Mouse (Mus musculus) heart, postnatal 14 days (tissue): Measurements from ENCODE around the gene Fars2. TPM values are rescaled to one million over a fixed set of nuclear protein-coding genes. Genes with fewer than 3 reads are reported as not detected.
"Not testable (repeated sequence)": the region's sequence is repeated elsewhere in the genome, so short reads cannot be mapped to it uniquely, and the experiment has no call there.

ENCODE experiments used
- DNase-seq, 2 experiments: peaks; one replicate each; pipeline ENCODE4 v3.0.0; 2021 to 2022
- intact Hi-C: fragments of 180-260 bp; cut with DNase I; formaldehyde crosslinking; loops from one replicate; pipeline ENCODE4 v1.15.1; 2025
- total RNA-seq, 2 experiments: library from RNA; stranded (reverse); gene quantifications; 2 replicates each; pipeline ENCODE4 v1.2.3; 2021

Gene Fars2
- total RNA-seq, 2 experiments from 2014 or later, result 63.2 to 65.6 TPM

DNA sequence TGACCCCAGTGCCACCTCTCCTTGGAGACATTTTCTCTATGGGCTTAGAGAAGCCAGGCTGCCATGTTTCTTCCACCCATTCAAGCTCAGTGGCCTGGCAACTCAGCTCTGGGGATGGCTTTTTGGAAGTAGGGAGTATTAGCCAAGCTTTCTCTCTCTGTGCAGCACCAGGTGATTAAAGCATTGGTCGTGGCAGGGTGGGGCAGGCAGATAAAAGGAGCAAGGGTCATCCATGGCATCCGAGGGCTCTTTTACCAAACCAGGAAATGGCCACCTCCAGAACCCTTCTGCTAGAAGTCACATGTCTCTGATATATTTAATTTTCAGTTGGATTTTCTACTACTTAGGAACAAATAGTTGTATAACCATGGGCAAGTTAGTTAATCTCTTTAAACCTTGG, 212.7 kb downstream of the Fars2 start:
- no peak for DNase-seq
- intact Hi-C loops, result no loop called here

DNA sequence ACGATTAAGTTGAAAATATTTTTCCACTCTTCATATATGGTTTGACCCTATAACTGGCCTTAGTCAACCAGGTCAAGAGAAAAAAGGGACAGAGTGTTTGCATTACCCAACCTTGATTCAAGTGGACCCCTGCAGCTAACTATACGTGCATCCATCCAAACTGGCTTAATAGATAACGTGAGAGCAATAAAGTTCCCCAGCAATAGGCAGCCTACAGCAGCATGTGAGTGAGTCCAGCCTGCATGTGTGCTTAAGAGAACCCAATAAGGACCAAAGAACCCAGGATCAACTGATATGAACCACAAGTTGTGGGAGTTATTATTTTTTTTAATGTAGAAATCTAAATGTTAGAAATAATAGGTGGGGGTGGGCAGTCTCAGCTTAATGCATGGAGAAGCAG, 213.3 kb downstream of the Fars2 start:
- intact Hi-C loops, result no loop called here
- DNase-seq, result no peak

DNA sequence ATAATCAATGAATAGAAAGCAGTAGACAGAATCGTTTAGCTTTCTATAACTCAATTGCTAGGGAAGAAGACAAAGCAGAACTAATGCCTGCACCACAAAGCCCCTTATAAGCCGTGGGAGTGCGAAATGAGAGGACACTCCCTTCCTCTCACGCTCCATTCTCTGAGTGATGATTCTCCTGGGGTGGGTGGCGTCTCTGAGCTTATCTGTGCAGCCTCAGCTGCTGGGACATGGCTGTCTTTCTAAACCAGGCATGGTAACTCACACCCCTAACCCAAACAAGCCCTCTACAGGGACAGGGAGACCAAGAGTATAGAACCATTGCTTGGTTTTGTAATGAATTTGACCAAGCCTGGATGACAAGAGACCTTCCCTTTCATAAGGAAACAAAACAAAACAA, 217.5 kb downstream of the Fars2 start:
- intact Hi-C loops, result no loop called here

DNA sequence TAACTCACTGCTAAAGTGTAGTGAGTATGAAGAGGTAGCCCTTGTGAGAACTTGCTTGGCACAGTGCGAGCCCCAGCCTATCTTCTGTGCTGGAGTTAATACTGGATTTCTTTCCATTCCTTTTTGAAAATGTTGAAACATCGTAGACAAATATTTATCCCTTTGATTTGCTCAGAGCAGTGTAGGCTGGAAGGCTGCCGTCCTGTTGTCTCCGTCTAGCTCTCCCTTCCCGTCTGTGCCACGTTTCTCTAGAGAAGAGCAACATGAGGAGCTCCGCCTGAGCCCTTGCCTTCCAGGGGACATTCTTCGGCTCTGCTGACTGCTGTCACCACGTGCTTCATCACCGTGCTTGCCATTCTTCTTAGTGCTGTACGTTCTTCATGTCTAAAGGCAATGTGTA, 234.3 kb downstream of the Fars2 start:
- no peak for DNase-seq
- intact Hi-C loops, result no loop called here

More for the DNA sequence above, 217.5 kb downstream of the Fars2 start:
- DNase-seq, result no peak

DNA sequence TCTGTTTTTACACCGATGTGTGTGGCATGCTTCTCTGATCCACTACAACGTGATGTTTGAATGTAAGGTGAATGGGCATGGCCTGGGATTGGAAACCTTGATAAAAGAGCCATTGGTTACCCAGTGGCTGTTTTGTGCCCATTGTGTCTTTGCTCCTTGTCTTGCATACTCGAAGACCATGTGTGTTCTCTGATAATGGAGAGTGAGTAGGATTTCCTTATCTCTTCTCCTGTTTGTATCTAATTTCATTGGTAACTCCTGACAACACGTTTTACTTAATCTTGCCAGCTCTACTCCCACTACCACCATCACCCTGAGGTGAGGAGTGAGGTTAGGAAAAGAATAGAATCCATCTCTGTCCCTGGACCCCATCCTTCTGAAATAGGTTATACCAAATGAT, 240.3 kb downstream of the Fars2 start:
- DNase-seq, result no peak
- intact Hi-C loops, result no loop called here

DNA sequence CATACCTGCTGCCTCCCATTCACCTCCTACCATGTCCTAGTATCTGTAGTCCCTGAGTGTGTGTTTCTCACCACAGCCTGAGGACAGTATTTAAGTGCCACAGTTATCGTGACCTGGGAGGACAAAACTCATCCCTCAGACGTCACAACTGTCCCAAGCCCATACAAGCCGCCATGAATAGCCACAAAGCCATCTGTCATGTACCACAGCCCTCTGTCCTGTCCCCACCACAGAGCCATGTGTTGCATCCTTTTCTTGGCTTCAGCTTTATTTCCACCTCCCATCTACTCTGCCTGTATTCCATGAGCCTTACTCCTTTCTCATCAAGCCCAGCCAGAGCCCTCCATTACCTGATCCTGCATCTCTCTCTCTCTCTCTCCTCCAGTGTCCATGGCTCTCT, 244.2 kb downstream of the Fars2 start:
- intact Hi-C loops, result no loop called here
- no peak for DNase-seq

DNA sequence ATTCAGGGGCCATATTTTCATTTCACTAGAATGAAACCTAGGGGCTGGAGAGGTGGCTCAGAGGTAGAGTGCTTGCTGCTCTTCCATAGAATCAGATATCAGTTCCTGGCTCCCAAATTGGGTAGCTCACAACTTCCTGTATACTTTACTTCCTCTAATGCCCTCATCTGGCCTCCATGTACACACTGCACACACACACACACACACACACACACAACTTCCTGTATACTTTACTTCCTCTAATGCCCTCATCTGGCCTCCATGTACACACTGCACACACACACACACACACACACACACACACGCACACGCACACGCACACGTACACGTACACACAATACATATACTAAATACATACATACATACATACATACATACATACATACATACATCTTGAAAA, 248.5 kb downstream of the Fars2 start:
- intact Hi-C loops, DNase-seq: not testable (repeated sequence)

DNA sequence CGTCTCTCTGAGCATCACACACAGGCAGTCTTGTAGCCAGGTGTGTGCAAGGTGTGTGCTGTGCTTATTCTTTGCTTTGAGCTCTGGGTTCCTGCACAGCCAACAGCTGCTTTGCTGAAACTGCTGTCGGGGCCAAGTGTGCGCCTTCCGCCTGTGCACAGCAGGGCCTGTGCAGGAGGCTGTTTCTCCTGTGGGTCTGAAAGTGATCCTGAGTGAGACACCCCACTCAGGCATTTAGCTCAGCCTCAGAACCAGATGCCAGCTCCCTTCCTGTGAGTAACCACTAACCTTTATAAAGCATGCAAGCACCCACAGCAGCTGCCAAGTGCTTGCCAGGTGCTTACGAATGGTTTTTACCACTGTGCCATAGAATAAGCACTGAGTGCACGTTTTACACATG, 249.1 kb downstream of the Fars2 start:
- DNase-seq, result no peak
- intact Hi-C loops, result no loop called here

DNA sequence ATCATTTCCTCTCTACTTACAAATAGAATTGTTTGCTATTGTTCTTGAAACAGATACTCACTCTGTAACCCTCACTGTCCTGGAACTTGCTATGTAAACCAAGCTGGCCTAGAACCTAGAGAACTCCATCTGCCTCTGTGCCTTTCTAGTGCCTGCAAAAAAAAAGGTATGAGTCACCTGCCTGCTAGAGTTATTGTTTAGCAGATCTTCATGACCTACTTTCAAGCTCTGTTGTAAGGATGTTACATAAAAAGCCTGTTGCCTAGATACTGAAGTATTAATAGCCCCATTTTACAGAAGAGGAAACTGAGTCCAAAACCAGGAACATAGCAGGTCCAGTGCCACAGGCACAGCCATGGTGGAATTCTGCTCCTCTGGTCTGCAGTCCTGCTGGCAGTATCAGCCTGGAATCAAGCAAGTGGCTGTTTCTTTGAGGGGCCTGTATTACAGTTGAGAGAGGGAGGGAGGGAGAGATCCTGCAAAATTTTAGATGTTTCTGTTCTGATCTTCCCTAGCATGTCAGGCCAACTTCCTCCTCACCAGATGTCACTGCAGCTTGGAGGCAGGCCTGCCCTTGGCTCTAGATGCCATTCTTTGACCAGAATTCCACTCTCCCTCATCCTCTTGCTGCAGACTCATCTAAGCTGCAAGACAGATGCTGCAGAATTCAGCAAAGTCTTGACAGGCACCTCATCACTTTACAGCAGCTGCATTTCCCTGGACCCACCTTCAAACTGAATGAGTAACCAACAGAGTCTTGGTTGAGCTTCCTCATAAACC, 250.7 kb downstream of the Fars2 start:
- DNase-seq, result peak in 1 of 2 experiments; percentile 11
- intact Hi-C loops, result no loop called here

DNA sequence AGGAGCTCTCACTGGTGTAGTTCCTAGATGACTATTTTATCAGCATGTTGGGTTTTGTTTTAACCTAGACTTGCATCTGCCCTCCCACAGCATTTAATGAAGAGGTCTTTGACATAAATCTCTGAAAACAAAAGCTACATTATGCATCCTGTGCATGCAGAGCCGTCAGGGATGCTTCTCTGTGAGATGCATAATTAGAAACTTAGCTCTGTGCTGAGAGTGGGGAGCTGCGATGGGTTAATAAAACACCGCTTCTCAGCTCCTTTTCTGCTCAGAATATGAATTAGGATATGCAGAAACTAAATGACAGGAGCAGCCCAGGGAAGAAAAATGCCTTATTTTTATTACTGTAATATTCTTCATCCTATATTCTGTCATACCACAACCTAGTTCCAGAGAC, 251.6 kb downstream of the Fars2 start:
- intact Hi-C loops, result no loop called here
- DNase-seq, result no peak

DNA sequence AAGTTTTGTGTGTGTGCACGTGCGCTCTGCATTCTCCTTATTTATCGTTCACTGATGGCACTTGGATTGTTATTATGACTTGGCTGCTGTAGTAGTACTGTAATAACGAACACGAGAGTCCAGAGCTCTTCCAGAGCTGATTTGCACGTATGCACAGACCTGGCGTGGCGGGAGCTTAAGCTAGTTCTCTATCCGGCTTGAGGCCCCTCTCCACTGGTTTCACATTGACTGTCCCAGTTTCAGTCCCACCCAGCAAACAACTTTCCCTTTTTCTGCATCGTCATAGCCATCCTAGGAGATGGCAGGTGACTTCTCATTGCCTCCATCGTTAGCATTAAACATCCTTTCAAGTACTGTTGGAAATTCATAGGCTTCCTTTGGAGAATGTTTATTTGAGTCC, 252.2 kb downstream of the Fars2 start:
- intact Hi-C loops, result no loop called here
- DNase-seq, result no peak

DNA sequence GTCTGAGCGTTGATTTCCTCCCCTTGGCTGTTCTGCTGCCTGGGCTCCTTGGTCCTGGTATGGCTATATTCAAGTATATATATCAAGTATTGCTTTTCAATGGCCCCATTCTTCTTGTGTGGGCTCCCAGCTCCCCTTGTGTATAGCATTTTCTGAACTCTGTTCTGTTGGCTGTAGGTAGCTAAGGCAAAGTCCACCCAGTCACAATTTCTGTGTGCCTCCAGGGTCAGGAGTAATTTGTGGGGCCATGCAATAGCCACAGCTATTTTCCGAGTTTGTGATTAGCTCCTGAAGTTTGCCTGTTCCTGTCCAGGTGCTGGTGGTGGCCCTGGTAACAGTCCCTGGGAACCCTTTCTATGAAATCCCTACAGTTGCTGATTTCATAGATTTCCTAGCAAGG, 266.0 kb downstream of the Fars2 start:
- intact Hi-C loops, result no loop called here
- DNase-seq, result no peak

DNA sequence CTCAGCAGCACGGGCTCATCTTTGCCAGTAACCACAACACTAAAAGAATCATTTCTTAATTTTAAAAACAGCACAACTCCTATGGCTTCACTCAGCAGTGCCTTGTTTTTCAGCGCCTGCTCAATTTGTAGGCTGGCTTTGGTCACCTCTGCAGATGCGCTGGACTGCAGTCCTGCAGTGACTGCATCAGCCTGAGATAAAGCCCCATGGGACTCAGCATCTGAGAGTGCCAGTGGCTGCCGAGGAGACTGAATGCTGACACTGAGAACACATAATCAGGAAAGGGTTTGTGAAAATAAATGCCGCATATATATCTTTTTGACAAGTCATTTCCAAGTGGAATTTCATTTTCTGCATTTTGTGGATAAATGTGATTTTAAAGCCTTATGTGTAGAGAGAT, 268.9 kb downstream of the Fars2 start:
- intact Hi-C loops, result no loop called here
- DNase-seq, result peak in 1 of 2 experiments; percentile 8

DNA sequence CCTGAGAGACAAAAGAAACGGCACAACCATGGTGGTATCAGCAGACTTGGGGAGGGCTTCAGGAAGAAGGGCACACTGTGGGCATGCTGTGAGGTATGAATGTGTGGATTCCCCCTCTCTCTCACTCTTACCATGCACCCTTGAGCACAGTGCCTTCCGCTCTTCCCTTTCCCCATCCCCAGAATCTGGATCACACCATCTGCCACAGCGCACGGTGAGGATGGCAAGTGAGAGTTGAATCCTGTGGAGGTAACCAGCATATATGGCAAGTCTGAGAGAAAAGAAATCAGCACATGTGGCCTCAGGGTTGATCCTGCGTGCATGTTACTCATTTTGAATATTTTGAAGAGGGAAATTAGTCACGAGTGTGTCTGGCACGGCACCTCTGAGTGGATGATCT, 274.7 kb downstream of the Fars2 start:
- intact Hi-C loops, result no loop called here
- no peak for DNase-seq

DNA sequence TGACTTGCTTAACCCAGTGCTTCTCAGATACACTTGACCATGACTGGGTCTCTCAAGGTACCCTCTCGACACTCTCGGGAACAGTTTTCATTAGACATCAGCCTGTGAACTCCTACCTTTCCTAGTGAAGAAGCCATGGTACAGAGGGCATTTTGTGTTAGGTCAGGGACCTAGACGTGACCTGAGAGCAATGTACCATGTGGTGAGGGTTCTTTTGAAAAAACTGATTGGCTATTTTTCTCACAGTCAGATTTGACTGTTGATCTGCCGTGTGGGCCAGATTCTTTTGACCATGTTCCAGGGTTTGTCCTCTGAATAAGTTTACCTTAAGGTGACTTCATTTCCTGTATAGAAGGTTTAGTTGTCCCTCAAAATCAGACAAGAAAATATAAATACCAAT, 275.5 kb downstream of the Fars2 start:
- no peak for DNase-seq
- intact Hi-C loops, result no loop called here

DNA sequence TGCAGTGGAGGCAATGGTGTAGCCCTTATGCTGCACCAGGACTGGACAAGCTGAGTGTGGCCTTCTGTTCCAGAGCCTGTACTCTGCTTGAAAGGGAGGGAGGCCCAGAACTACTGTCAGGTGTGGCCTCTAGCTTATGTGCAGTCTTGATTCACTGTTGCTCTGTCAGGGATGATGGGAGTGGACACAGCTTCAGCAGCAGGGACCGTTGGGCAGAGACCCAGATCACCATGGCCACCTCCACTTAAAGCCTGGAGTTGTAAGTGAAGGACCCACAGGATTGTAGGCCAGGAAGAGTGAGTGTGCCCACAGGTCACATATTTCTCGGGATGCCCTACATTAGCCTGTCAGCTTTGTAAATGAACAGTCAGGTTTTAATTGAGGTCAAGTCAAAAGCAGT, 283.8 kb downstream of the Fars2 start:
- no peak for DNase-seq
- intact Hi-C loops, result no loop called here

DNA sequence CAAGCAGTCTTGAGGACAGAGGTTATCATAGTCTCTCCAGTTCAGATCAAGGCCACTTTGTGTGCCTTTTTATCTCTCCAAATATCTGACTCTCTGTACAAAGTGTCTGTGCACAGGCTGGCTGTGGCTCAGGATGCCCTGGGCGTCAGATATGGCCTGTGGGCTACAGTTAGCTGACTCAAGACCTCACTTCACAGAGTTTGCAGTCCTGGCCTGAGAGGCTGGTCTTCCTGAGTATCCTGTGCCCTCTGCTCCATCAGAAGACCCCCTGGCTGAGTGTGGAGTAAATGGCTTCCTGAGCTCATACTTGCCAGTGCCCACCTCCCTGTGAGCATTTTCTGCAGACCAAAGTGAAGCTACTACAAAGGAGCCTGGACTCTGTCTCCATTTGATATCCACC, 296.1 kb downstream of the Fars2 start:
- intact Hi-C loops, result no loop called here
- DNase-seq, result no peak

DNA sequence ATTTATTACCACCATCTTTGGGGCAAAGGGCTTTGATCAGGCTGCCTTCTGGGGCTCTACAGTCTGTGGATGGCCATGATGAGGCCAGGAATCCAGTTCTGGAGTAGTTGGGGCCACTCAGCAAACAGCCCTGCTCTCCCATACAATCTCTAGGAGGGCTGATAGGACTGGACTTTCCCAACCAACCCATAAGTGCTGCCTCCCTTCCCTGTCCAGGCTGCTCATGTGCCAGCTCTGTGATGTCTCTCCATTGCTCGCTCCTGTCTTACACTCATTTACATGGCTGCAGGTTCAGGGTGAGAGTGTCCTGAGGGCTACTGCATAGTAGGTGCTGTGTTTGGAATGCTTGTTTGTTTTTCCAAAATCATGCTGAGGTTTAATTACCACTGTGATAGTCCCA, 298.0 kb downstream of the Fars2 start:
- no peak for DNase-seq
- intact Hi-C loops, result no loop called here

DNA sequence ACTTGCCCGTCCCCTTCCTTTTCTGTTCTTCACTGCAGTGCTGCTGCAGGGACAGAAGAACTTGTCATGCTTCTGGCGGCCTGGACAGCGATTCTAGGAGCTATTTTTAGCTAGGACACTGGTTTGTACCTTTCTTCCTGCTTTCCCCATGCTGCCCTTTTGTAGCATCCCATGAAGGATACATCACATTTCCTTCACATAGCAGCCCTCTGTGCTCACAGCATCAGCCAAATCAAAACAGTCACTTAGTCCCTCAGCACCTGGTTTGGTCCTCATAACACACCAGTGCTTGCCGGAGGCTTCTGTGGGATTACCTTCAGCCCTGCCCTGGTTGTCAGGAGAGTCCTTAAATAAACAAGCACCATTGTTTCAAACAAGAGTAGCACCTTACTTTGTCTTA, 299.3 kb downstream of the Fars2 start:
- DNase-seq, result peak in 1 of 2 experiments; percentile 12
- intact Hi-C loops, result no loop called here

DNA sequence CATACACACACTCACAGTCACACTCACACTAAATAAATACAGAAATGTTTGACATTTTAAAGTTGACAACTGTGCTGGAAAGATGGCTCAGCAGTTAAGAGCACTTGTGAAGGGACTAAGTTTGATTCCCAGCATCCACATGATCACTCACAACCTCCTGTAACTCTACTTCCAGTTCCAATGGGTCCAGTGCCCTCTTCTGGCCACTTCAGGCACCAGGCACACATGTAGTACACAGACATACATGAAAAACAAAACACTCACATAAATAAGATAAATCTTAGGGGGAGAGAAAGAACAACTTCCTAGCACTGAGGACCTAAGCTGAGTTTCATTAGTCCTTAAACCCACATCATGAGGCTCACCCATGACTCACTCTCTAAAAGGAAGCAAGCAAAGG, 302.1 kb downstream of the Fars2 start:
- DNase-seq, result no peak
- intact Hi-C loops, result no loop called here

DNA sequence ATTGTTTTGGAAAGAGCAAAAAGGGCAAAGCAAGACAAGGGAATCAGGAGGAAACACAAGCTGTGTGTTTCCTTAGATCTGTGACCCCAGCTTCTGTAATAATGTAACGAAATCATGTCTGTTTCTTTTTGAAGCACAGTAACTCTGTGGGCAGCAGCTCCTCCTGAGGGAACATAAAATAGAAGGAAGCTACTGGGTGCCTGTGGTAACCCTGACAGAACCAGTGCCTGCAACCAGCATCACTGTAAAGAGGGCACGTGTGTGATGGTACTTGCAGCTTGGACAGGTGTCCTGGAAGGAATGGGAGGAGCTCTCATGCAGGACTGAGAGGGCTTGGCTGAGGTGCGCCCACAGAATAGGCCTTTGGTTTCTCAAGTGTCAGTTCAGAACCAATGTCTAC, 305.2 kb downstream of the Fars2 start:
- DNase-seq, result no peak
- intact Hi-C loops, result no loop called here

DNA sequence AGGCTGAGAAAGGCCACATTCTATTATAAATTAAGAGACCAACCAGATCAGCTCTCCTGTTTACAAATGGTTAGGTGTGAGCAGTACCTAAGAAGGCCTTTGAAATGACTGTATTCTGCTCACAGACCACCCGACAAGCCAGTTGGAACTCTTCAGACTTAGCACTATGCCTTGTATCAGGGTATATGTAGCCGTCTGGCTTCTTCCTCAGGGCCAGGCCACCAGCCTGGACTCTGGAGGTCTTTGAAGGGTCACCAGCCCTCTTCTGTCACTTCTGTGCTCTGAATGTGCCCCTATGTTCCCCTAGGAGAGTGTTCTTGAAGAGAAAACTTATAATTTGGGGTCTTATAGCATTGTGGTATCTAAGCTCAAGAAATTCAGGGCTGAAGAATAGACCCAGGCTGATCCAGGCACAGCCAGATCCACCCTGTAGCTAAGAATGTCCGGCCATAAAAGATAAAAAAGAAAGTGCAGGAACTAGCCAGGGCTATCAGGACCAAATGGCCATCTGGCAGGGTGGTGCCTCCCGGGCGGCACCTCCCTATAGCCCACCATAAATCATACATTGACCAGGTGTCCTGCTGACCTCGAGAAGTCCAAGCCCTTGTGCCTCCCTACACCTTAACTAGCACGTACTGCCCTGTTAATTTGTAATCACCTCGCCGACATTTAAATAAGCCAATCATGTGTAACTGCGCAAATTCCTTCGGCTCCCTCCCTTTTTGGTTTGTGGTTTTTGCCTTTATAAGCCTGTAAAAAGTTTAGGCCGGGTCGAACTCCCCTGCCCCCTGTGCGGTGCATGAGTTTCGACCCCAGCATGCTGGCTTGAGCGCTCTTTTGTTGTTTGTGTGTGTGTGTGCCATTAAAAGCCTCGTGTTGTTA, 308.9 kb downstream of the Fars2 start:
- intact Hi-C loops, DNase-seq: not testable (repeated sequence)
